Mouse (Mus musculus) large intestine, adult 2 months (tissue): ENCODE measurements around the gene Slc12a7. TPM values are rescaled to one million over a fixed set of nuclear protein-coding genes. Genes with fewer than 3 reads are reported as not detected.
"Not testable (repeated sequence)": the region's sequence is repeated elsewhere in the genome, so short reads cannot be mapped to it uniquely, and the experiment has no call there.

Experiments used
- DNase-seq: peaks from one replicate; pipeline ENCODE4 v3.0.0-alpha.2; 2012; ENCODE audit warnings: low read depth, low spot score
- WGBS: fragments of 180-500 bp; shearing (Covaris S2); methylation state at CpG from one replicate; pipeline ENCODE4 v1.1.7; 2018; 5-methylcytosine and 5-hydroxymethylcytosine counted together
- polyA plus RNA-seq: library from polyadenylated mRNA; depleted of rRNA; stranded (reverse); fragments of >200 nt; gene quantifications from 2 replicates; pipeline ENCODE4 v1.2.3, GENCODE M21; 2012; rRNA removed

Slc12a7 gene
- polyA plus RNA-seq: 74.3 and 141 TPM in 2 replicates

- WGBS: 9% methylated on average over 48 of the region's 48 CpGs
- DNase-seq: no peak
These were observed at the start of gene Slc12a7 for GRCm38 (mm10) chr13:73732742-73733700. TSS of gene Slc12a7 (plus strand) at chr13:73733094.

GRCm38 (mm10) chr13:73683682-73684081, 49.2 kb upstream of the Slc12a7 start:
- WGBS: 79% methylated on average over 11 of the region's 11 CpGs
- no peak for DNase-seq

- WGBS: 73% methylated on average over 1 of the region's 1 CpGs
- no peak for DNase-seq
These were observed 48.5 kb upstream of the Slc12a7 start for GRCm38 (mm10) chr13:73684412-73684811.

DNA sequence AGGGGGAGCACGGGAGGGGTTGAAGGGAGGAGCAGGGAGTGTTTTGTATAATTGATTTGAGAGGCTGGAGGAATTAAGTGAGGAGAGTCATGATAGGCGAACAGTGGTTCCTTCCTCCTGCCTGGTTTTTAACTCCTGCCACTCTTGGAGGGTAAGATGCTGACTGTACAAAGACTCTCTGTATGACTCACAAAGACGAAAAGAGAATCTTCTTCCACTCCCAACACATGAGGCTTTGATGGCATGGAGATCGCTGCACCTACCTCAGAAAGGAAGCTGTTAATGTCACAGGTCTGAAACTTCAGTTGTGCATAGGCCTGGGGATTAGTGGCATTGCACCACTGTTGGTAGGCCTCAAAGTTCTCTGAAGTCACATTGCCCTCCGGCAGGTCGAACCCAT, 47.4 kb upstream of the Slc12a7 start:
- DNase-seq: no peak
- 68% methylated on average over 6 of the region's 6 CpGs for WGBS

- 41% methylated on average over 3 of the region's 3 CpGs for WGBS
These were observed 45.3 kb upstream of the Slc12a7 start for GRCm38 (mm10) chr13:73687601-73688000.

GRCm38 (mm10) chr13:73688934-73689333, 44.0 kb upstream of the Slc12a7 start:
- WGBS: 72% methylated on average over 4 of the region's 4 CpGs

More at GRCm38 (mm10) chr13:73687601-73688000, 45.3 kb upstream of the Slc12a7 start:
- no peak for DNase-seq

GRCm38 (mm10) chr13:73692249-73692868, 40.5 kb upstream of the Slc12a7 start:
- DNase-seq: peak; percentile 10
- 23% methylated on average over 10 of the region's 10 CpGs for WGBS

More at GRCm38 (mm10) chr13:73688934-73689333, 44.0 kb upstream of the Slc12a7 start:
- no peak for DNase-seq

DNA sequence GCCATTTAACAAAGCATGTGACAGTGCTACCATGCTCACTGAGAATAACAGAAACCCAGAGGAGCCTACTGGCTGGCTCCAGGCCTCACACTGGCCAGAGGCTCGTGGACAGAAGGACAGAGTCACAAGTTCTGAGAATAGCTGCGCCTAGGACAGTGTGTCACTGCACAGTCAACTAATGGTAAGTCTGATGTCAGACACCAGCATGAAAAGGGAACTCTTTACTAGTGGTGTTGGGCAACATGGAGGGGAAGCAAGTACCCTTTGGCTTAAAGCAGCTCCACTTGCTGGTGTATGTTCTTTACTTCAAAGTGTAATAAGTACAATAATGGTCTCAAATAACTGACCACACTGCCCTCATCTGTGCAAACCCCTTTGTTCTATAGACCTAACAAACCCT, 39.6 kb upstream of the Slc12a7 start:
- WGBS: 67% methylated on average over 2 of the region's 2 CpGs
- DNase-seq: no peak

- no peak for DNase-seq
These were observed 37.9 kb upstream of the Slc12a7 start for GRCm38 (mm10) chr13:73694972-73695371.

GRCm38 (mm10) chr13:73696529-73696928, 36.4 kb upstream of the Slc12a7 start:
- 37% methylated on average over 3 of the region's 3 CpGs for WGBS
- DNase-seq: no peak

More at GRCm38 (mm10) chr13:73694972-73695371, 37.9 kb upstream of the Slc12a7 start:
- WGBS: 83% methylated on average over 1 of the region's 1 CpGs

GRCm38 (mm10) chr13:73699714-73700113, 33.2 kb upstream of the Slc12a7 start:
- no peak for DNase-seq
- WGBS: 90% methylated on average over 6 of the region's 6 CpGs

- 72% methylated on average over 12 of the region's 12 CpGs for WGBS
- no peak for DNase-seq
These were observed 32.3 kb upstream of the Slc12a7 start for GRCm38 (mm10) chr13:73700554-73700953.

DNA sequence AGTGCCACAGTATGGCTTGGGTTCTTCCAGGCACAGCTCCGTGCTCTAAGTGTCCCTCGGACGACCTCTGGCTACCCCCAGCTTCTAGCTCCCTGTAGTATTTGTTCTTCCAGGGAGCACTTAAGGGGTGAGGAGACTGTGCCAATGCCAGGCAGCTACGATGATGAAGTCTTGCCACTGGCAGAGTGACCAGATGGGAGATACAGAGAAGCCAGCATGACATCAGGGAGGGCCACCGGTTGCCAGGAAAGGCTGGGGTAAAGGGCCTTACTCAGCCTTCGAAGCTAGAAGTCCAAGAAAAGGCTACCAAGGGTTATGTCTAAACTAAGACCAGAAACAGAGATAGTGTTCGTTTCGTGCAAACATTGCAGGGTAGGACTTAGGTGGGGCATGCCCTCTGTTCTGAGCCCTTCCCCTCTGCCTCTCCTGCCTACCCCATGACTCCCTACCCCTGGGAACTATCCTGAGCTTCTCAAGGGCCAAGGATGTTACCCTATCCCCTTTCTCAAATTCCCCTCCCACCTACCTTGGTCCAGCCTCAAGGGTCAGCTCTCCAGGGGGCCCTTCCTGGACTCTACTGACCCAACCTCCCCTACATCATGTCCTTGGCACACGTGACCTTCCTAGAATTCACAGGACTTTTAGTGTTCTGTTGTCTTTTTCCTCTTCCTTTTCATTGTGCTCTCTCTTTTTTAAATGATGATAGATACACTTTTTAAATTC, 31.6 kb upstream of the Slc12a7 start:
- no peak for DNase-seq
- WGBS: 70% methylated on average over 9 of the region's 9 CpGs

- DNase-seq: no peak
- WGBS: 70% methylated on average over 4 of the region's 4 CpGs
These were observed 30.1 kb upstream of the Slc12a7 start for GRCm38 (mm10) chr13:73702776-73703175.

GRCm38 (mm10) chr13:73703486-73703885, 29.4 kb upstream of the Slc12a7 start:
- not testable (repeated sequence) for DNase-seq
- 67% methylated on average over 4 of the region's 4 CpGs for WGBS

- WGBS: 89% methylated on average over 7 of the region's 7 CpGs
These were observed 28.1 kb upstream of the Slc12a7 start, which contains the start of gene Slc6a19 for GRCm38 (mm10) chr13:73704694-73705325. TSS of gene Slc6a19 (minus strand) at chr13:73704865.

GRCm38 (mm10) chr13:73709491-73709890, 23.4 kb upstream of the Slc12a7 start:
- no peak for DNase-seq
- WGBS: 31% methylated on average over 6 of the region's 6 CpGs

More at GRCm38 (mm10) chr13:73704694-73705325, 28.1 kb upstream of the Slc12a7 start, which contains the start of gene Slc6a19:
- no peak for DNase-seq

GRCm38 (mm10) chr13:73711221-73711620, 21.7 kb upstream of the Slc12a7 start:
- 37% methylated on average over 5 of the region's 5 CpGs for WGBS

DNA sequence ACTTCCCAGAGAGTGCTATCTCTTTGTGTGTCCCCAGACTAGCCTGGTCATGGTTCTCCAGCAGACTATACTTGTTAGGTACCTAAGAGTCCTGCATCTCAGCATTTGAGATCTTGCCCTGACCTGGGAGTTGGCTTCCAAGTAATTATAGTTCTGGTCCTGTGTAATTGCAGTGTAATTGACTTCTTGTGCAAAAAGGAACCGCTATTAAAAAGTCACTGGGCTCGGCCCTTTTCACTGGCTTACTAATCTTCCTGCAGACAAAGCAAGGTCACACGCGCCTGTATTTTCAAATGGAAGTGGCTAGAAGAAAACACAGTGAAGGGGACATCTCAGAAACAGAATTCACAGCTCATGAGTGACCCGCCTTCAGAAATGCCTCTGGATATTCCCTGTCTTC, 21.1 kb upstream of the Slc12a7 start:
- WGBS: 71% methylated on average over 5 of the region's 5 CpGs
- no peak for DNase-seq

More at GRCm38 (mm10) chr13:73711221-73711620, 21.7 kb upstream of the Slc12a7 start:
- DNase-seq: no peak
